Mouse (Mus musculus): Measurements from ENCODE around the gene Acvr1c. TPM values are rescaled to one million over a fixed set of nuclear protein-coding genes. Genes with fewer than 3 reads are reported as not detected.

The Acvr1c gene
- polyA plus RNA-seq, 1 experiment from 2014 or later = 0.02 TPM

DNA sequence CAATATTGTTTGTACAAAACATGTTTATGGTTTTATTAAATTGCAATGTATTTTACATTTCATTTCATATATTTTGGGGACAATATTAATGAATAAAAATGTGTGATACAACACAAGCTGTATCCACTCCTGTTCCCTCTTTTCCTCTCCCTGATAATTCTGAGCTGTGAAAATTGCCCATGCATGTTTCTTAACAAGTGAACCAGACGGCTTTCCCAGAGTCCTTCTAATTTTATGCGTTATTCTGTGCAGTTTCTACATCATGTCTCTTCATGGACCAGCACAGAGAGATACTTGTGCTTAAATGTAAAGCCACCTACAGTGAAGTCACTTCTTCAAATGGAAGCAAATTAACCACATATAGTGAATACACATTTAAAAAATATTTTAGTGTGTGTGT, 120.2 kb downstream of the Acvr1c start:
- Histone ChIP-seq H3K27ac (ENCODE audit: low read length) (no peak overlapping the region), H3K9me3 (replicated peaks; ENCODE audit: control insufficient read depth, low read length) (no peaks in the 10 kb centered on the region), H3K36me3 (ENCODE audit: control insufficient read depth, insufficient read depth) (no peaks in the 10 kb centered on the region), H3K4me1 (ENCODE audit: control insufficient read depth, low read depth, low read length) (no peaks in the 10 kb centered on the region), H3K27me3 (ENCODE audit: control insufficient read depth, insufficient read depth, low read depth, low read length) (no peaks in the 10 kb centered on the region), H3K9ac (ENCODE audit: low read depth, low read length) (no peak overlapping the region), H3K4me2 (ENCODE audit: low read depth, low read length) (no peak overlapping the region), H3K4me3 (ENCODE audit: low read depth, low read length) (no peak overlapping the region)
- 55% methylated on average over 2 of the region's 2 CpGs for WGBS (ENCODE audit: insufficient replicate concordance)
- ATAC-seq (ENCODE audit: low read depth) = no peak

Other genes with a start within 250 kb of the Acvr1c start
- 4.0 and 4.3 TPM in 2 replicates for gene Cytip, start 162.4 kb downstream of the Acvr1c start, polyA plus RNA-seq (2015; fragmentation: Nextera tagmentation; extraction: Ambion mirVana)
- not detected in 2 replicates for gene Gm17409, start 112.2 kb upstream of the Acvr1c start, polyA plus RNA-seq (2015; fragmentation: Nextera tagmentation; extraction: Ambion mirVana)
- gene Acvr1, start 209.3 kb upstream of the Acvr1c start, polyA plus RNA-seq (2015; fragmentation: Nextera tagmentation; extraction: Ambion mirVana) = 2.0 and 2.1 TPM in 2 replicates
- 4.6 and 5.5 TPM in 2 replicates for gene Upp2, start 209.4 kb upstream of the Acvr1c start, polyA plus RNA-seq (2015; fragmentation: Nextera tagmentation; extraction: Ambion mirVana)

Data from liver, embryonic 16.5 days (tissue).